Mouse (Mus musculus): ENCODE results near the gene Car15. TPM values are rescaled to one million over a fixed set of nuclear protein-coding genes. Genes with fewer than 3 reads are reported as not detected.

Gene Car15
- polyA plus RNA-seq (2015; fragmentation: Nextera tagmentation; extraction: Ambion mirVana): 0.39 and 0.59 TPM in 2 replicates

GRCm38 (mm10) chr16:17838051-17838450 lies at the start of gene Car15:
Gene Car15, minus strand, starts transcription at chr16:17838364.
- H3K36me3 ChIP-seq (ENCODE audit: control insufficient read depth, insufficient read depth): peaks cover 21% of the 10 kb centered on the region
- H3K9ac ChIP-seq (ENCODE audit: low read depth, low read length): no peak within 1 kb of the TSS
- H3K4me1 ChIP-seq (replicated peaks; ENCODE audit: control insufficient read depth, insufficient read depth, low read length): 0 out of 2 replicates have a peak, but pooled peaks cover 3% of the 10 kb centered on the region
- no peak for TF ChIP-seq CTCF (IDR thresholded peaks at IDR 0.05; ENCODE audit: low read depth)
- H3K27ac ChIP-seq (ENCODE audit: low read depth, low read length): no peak within 1 kb of the TSS
- no peak within 1 kb of the TSS for H3K4me3 ChIP-seq (ENCODE audit: low read depth, low read length)
- H3K27me3 ChIP-seq (replicated peaks; ENCODE audit: control insufficient read depth, insufficient read depth, low read length): peaks cover 36% of the 10 kb centered on the region
- H3K4me2 ChIP-seq (replicated peaks; ENCODE audit: low read depth): no peak within 1 kb of the TSS
- WGBS: 76% methylated on average over 6 of the region's 6 CpGs
- H3K9me3 ChIP-seq (ENCODE audit: control insufficient read depth): no peaks in the 10 kb centered on the region
- no peak for ATAC-seq

GRCm38 (mm10) chr16:17884116-17884515 lies 46.0 kb upstream of the Car15 start:
- 0 out of 2 replicates have a peak, but pooled peaks cover 9% of the 10 kb centered on the region for H3K36me3 ChIP-seq (ENCODE audit: control insufficient read depth, insufficient read depth)
- no peak overlapping the region for H3K9ac ChIP-seq (ENCODE audit: low read depth, low read length)
- H3K4me3 ChIP-seq (ENCODE audit: low read depth, low read length): no peak overlapping the region
- no peak overlapping the region for H3K27ac ChIP-seq (ENCODE audit: low read depth, low read length)
- no peaks in the 10 kb centered on the region for H3K4me1 ChIP-seq (replicated peaks; ENCODE audit: control insufficient read depth, insufficient read depth, low read length)
- no peak overlapping the region for H3K4me2 ChIP-seq (replicated peaks; ENCODE audit: low read depth)
- H3K27me3 ChIP-seq (replicated peaks; ENCODE audit: control insufficient read depth, insufficient read depth, low read length): no peaks in the 10 kb centered on the region
- no peaks in the 10 kb centered on the region for H3K9me3 ChIP-seq (ENCODE audit: control insufficient read depth)
- WGBS: 60% methylated on average over 6 of the region's 6 CpGs
- peak; percentile 31; the same call in 1 of the 2 replicates for ATAC-seq
- TF ChIP-seq CTCF (IDR thresholded peaks at IDR 0.05; ENCODE audit: low read depth): no peak

- no peak overlapping the region for H3K4me2 ChIP-seq (replicated peaks; ENCODE audit: low read depth)
- H3K4me3 ChIP-seq (ENCODE audit: low read depth, low read length): no peak overlapping the region
- H3K9me3 ChIP-seq (ENCODE audit: control insufficient read depth): no peaks in the 10 kb centered on the region
- H3K36me3 ChIP-seq (ENCODE audit: control insufficient read depth, insufficient read depth): peaks cover 9% of the 10 kb centered on the region; the same call in 1 of the 2 replicates
- H3K27ac ChIP-seq (ENCODE audit: low read depth, low read length): no peak overlapping the region
- no peak for ATAC-seq
- TF ChIP-seq CTCF (IDR thresholded peaks at IDR 0.05; ENCODE audit: low read depth): no peak
- no peaks in the 10 kb centered on the region for H3K27me3 ChIP-seq (replicated peaks; ENCODE audit: control insufficient read depth, insufficient read depth, low read length)
- H3K9ac ChIP-seq (ENCODE audit: low read depth, low read length): no peak overlapping the region
- H3K4me1 ChIP-seq (replicated peaks; ENCODE audit: control insufficient read depth, insufficient read depth, low read length): no peaks in the 10 kb centered on the region
These were observed 44.0 kb upstream of the Car15 start for GRCm38 (mm10) chr16:17882196-17882595.

GRCm38 (mm10) chr16:17879571-17879970 lies 41.4 kb upstream of the Car15 start:
- peaks cover 9% of the 10 kb centered on the region; the same call in 1 of the 2 replicates for H3K36me3 ChIP-seq (ENCODE audit: control insufficient read depth, insufficient read depth)
- WGBS: 80% methylated on average over 4 of the region's 4 CpGs

GRCm38 (mm10) chr16:17876096-17876495 lies 37.9 kb upstream of the Car15 start:
- Histone ChIP-seq H3K9me3 (ENCODE audit: control insufficient read depth) (no peaks in the 10 kb centered on the region), H3K27ac (ENCODE audit: low read depth, low read length) (no peak overlapping the region), H3K4me3 (ENCODE audit: low read depth, low read length) (no peak overlapping the region), H3K4me2 (replicated peaks; ENCODE audit: low read depth) (no peak overlapping the region), H3K36me3 (ENCODE audit: control insufficient read depth, insufficient read depth) (peaks cover 12% of the 10 kb centered on the region; the same call in 1 of the 2 replicates), H3K27me3 (replicated peaks; ENCODE audit: control insufficient read depth, insufficient read depth, low read length) (no peaks in the 10 kb centered on the region), H3K9ac (ENCODE audit: low read depth, low read length) (no peak overlapping the region), H3K4me1 (replicated peaks; ENCODE audit: control insufficient read depth, insufficient read depth, low read length) (peaks cover 4% of the 10 kb centered on the region; the same call in 1 of the 2 replicates)
- ATAC-seq: no peak
- WGBS: 100% methylated on average over 1 of the region's 1 CpGs
- TF ChIP-seq CTCF (IDR thresholded peaks at IDR 0.05; ENCODE audit: low read depth): no peak

More at GRCm38 (mm10) chr16:17879571-17879970, 41.4 kb upstream of the Car15 start:
- Histone ChIP-seq H3K9ac (ENCODE audit: low read depth, low read length) (no peak overlapping the region), H3K4me3 (ENCODE audit: low read depth, low read length) (no peak overlapping the region), H3K4me1 (replicated peaks; ENCODE audit: control insufficient read depth, insufficient read depth, low read length) (no peaks in the 10 kb centered on the region), H3K9me3 (ENCODE audit: control insufficient read depth) (no peaks in the 10 kb centered on the region), H3K4me2 (replicated peaks; ENCODE audit: low read depth) (no peak overlapping the region), H3K27me3 (replicated peaks; ENCODE audit: control insufficient read depth, insufficient read depth, low read length) (no peaks in the 10 kb centered on the region), H3K27ac (ENCODE audit: low read depth, low read length) (no peak overlapping the region)
- no peak for TF ChIP-seq CTCF (IDR thresholded peaks at IDR 0.05; ENCODE audit: low read depth)
- no peak for ATAC-seq

- H3K4me1 ChIP-seq (replicated peaks; ENCODE audit: control insufficient read depth, insufficient read depth, low read length): peaks cover 4% of the 10 kb centered on the region; the same call in 1 of the 2 replicates
- no peak for TF ChIP-seq CTCF (IDR thresholded peaks at IDR 0.05; ENCODE audit: low read depth)
- WGBS: 53% methylated on average over 4 of the region's 4 CpGs
- ATAC-seq: no peak
- no peak overlapping the region for H3K27ac ChIP-seq (ENCODE audit: low read depth, low read length)
- H3K4me3 ChIP-seq (ENCODE audit: low read depth, low read length): no peak overlapping the region
- no peaks in the 10 kb centered on the region for H3K9me3 ChIP-seq (ENCODE audit: control insufficient read depth)
- no peak overlapping the region for H3K9ac ChIP-seq (ENCODE audit: low read depth, low read length)
- no peaks in the 10 kb centered on the region for H3K27me3 ChIP-seq (replicated peaks; ENCODE audit: control insufficient read depth, insufficient read depth, low read length)
- no peak overlapping the region for H3K4me2 ChIP-seq (replicated peaks; ENCODE audit: low read depth)
- H3K36me3 ChIP-seq (ENCODE audit: control insufficient read depth, insufficient read depth): peaks cover 10% of the 10 kb centered on the region
These were observed 37.0 kb upstream of the Car15 start for GRCm38 (mm10) chr16:17875174-17875573.

Data from intestine, postnatal 0 days (tissue).